Mouse (Mus musculus) retina, embryonic 14.5 days (tissue): ENCODE results near the gene Mafg.
"Not testable (repeated sequence)": the region's sequence is repeated elsewhere in the genome, so short reads cannot be mapped to it uniquely, and the experiment has no call there.

Experiments
- DNase-seq: peaks from one replicate; pipeline ENCODE4 v3.0.0-alpha.2; 2015; ENCODE audit warnings: low spot score

Mafg gene

DNA sequence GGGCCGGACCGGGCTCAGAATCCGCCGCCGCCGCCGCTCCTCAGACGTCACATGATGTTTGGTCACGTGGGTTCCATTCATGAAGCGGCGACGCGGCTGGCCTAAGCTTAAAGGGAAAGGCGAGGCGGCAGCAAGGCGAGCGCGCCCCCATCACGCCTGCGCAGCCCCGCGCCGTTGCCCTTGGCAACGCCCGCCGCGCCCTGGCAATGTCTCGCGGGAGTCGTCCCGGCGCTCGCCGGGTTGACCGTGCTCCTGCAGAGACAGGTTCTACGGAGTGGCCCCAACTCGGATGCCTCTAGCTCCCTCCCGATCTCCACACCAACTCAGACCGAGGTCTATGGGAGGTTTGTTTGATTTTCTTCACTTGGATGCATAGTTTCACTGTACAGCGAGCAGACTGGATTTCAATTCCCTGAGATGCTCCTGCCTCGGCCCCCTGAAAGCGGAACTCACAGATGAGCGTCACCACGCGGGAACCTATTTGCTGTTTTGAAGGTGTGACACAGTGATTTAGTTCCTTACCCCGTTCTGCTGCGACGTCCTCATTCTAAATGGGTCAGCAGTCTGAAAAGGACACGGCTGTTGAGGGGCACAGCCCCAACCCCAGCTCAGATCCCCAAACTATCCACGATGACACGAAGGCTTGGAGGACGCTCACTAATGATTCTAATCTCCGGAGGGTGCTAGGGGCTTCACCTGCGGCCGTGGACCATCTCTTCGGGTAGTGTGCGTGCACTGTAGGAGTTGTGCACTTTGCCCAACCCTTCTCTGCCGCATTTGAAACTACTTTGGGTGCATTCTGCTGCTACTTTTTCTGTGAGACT is at the start of gene Mafg:
Gene Mafg (minus strand): TSS at position 81 of the 824 bp plus-strand sequence.
- peak; percentile 98 for DNase-seq

GRCm38 (mm10) chr11:120682683-120683082 is 49.3 kb upstream of the Mafg start:
- no peak for DNase-seq

DNA sequence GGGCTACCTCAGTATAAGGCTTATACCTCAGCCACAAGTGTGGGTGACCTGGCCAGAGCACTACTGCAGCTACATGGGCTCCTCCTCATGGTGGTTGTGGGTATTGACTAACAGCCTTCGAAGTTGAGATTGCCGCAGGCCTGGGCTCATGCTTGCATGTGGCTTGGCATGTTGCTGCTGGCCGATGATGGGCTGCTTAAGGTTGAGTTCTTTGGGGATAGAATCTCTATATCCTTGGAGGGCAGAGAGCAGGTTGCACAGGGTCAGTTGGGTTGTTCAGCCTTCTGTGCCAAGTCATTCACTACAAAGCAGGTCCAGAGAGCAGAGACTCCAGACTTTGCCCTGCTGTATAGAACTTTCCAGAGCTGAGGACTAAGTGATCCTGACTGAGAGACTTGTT is 46.5 kb upstream of the Mafg start:
- DNase-seq = peak; percentile 48

GRCm38 (mm10) chr11:120676951-120677350 is 43.6 kb upstream of the Mafg start:
- DNase-seq = no peak

GRCm38 (mm10) chr11:120675875-120676274 is 42.5 kb upstream of the Mafg start:
- DNase-seq = not testable (repeated sequence)

- no peak for DNase-seq
These were observed 40.3 kb upstream of the Mafg start for GRCm38 (mm10) chr11:120673594-120674122.

- DNase-seq = peak; percentile 97
These were observed 39.5 kb upstream of the Mafg start, which contains the start of gene Aspscr1 for GRCm38 (mm10) chr11:120672687-120673593. Gene Aspscr1 (plus strand): TSS chr11:120672973.

- peak; percentile 32 for DNase-seq
These were observed 33.2 kb upstream of the Mafg start for GRCm38 (mm10) chr11:120666617-120667016.

DNA sequence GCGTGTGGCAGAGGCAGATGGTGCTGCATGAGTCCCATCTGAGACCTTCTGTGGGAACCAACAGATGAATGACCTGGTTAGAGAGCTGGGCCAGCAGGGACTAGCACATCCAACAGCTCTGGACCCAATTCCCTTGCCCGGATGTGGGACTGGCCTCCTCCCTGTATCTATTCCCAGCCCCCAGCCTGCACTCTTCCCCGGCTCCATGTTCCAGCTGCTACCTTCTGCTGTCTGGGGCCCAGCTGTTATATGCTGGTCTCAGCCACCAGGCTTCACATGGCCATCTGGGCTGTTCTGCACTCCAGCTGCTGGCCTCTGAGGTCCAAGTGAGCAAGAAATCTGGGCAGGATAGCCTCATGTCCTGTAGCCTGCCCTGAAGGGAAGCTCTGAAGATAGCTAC is 32.0 kb upstream of the Mafg start:
- DNase-seq = peak; percentile 59

- no peak for DNase-seq
These were observed 30.3 kb upstream of the Mafg start for GRCm38 (mm10) chr11:120663714-120664113.

DNA sequence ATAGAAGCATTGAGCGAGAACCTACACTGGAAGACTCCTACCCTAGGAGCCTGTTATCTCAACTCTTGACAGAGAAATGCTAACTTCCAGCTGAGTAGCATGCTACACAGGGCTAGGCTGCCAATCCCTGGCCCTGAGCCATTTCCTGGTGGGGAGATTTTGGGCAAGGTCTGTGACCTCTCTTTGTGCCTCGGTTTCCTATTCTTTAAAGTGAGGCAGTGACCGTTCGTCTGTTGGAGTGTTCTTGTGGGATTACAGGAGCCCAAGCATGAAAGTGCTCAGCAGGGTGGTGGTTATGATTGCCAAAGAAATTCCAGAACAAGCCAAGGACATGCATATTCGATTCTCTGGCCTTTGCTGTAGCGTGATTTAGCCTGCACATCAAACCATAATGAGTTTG is 29.4 kb upstream of the Mafg start:
- no peak for DNase-seq

DNA sequence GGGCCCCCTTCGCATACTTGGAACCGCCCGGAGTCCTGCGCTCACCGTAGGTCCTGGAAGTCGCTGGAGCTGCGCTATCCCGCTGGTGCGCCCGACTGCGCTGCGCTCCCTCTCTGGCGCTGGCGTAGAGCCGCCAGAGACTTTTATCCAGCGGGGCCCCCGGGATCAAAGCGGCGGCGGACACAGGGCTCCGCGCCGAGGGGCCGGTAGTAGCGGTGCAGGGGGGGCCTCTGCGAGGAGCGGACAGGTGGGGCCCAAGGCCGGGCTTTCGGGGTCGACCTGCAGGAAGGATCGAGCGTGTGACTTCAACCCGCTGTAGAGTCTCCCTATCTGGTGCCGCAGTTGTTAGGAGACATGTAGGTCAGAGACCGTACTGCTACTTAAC is 27.7 kb upstream of the Mafg start, which contains the start of gene Notum:
Gene Notum (minus strand): TSS at position 100 of the 385 bp plus-strand sequence.
- peak; percentile 17 for DNase-seq

DNA sequence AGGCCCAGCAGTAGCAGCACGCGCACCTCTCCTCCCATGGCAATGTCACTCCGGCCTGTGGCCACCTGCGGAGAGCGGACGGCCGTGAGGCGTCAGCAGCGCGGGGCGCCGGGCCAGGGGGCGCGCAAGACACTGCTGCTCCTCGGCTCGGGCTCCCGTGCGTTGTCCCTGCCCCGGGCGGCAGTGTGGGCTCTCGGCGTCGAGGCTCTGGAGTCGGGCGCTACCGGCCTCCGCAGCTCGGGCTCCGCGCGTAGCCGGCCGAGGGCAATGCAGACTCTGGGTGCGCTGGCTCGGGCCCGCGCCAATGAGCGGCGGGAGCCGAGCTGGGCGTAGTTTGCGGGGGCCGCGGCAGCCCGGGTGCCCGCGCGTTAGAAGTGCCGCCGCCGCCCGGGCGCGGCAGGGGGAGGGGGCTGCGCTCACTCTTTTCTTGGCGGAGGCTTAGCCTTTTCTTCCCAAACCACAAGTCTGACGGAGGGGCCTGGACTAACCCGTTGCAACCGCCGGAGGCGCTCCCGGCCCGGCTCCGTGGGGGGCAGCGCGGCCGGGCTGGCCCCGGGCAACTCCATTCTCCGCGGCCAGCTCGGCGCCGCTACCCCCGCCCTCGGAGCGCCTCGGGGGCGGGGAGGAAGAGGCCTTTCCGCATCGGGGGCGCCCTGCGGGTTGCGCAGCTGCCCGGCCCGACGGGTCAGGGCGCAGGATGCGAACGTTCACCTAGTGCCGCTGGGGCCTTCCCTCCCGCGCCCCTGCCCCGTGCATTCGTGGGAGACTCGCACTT is 27.1 kb upstream of the Mafg start:
- DNase-seq = peak; percentile 67

DNA sequence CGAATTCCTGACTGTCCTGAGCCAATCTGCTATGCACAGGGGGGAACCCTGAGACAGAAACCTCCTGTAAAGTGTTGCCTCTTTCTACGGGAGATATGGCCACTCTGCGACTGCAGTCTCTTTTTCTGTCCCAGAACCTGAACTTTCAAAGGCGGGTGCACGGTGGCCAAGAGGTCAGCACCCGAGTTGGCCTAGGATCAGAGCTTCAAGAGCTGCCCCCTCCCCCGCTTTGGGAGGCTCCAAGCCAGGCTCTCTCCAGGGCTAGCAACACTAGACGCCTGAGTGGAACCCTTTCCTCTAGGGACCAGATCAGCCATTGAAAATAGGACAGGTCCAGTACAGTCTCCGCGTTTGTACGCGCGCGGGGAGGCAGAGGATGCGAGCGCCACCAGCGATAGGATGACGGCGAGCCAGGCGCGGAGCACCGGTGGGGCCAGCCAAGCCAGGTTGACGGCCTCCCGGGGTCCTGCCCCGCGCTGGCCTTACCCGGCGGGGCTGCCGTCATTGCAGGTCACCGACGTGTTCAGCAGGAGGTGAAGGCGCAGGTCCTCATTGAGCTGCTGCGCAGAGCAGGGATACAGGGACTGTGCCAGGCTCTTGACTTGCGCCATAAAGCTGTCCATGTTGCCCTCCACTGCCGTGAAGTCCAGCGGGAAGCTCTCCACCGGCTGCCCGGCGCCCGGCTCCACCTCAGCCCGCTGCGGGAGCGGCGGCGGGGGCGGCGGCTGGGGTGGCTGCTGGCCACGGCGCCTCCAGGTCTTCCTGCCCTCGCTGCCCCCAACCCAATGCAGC is 26.3 kb upstream of the Mafg start:
- DNase-seq = peak; percentile 25

DNA sequence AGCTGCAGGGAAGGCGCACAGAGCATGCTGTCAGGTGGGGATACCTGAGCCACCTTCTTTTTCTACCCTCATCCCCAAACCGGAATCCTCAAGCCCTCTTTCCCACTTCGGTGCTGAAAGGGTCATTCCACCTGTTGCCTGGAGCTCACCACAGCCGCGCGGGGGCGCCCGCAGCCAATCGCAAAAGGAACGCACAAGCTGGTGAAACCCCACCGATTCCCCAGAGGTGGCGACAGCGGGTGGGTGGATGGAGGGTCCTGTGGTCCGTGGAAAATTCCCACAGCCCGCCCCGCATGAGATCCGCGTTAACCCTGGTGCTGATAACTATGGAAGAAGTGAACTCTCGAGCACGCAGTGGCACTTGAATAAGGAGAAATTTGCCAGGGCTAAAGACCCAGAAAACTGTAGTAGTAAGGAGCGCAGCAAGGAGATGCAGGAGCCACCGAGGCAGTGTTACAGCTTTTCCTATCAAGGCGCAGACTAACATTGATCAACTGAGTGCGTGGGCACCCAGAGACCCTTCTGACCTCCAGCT is 25.5 kb upstream of the Mafg start:
- DNase-seq = peak; percentile 84

- DNase-seq = no peak
These were observed 23.9 kb upstream of the Mafg start for GRCm38 (mm10) chr11:120657301-120657700.

DNA sequence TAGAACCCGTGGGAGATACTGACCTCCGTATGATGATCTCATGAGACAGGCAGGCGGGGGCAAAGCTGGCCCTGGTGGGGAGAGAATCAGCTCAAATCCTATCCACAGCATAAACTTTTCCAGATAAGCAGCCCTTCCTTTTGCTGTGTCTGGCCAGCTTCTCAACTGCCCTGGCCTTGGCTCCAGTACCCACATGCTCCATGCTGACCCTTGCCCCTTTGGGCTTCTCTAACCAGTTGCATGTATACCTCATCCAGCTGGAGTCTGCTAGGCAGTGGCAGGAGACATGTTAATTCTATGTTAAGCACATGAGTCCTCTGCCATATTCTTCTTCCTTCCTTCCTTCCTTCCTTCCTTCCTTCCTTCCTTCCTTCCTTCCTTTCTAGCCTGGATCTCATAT is 21.3 kb upstream of the Mafg start:
- DNase-seq = no peak

GRCm38 (mm10) chr11:120651872-120652271 is 18.5 kb upstream of the Mafg start:
- DNase-seq = no peak

DNA sequence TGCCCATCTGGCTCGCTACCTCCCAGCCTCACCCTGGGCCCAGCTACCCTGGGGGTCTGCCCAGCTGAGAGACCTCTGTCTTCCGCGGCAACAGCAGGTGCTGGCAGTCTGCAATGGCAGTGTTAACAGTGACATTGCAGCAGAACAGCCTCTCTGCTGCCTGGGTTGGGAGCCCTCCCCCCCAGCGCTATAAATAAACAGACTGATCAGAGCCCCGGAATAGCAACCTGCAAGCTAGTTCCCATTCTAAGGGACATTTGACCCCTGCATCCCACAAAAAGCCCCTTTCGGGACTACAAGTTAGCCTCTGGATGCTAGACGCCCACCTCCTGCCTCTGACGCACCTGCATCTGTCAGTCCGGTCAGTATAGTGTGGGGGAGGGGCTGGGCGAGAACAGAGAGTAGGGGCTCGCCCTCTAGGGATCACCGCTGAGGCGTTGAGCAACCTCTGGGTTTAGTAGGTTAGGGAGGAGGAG is 14.6 kb upstream of the Mafg start, which contains the start of gene Myadml2:
Gene Myadml2 (minus strand): TSS at position 158 of the 476 bp plus-strand sequence.
- peak; percentile 65 for DNase-seq
